Mouse (Mus musculus) CH12.LX (cell line): Measurements from ENCODE around the gene Lrrc28. TPM values are rescaled to one million over a fixed set of nuclear protein-coding genes. Genes with fewer than 3 reads are reported as not detected.

ENCODE experiments used
- DNase-seq: peaks from one replicate; pipeline ENCODE4 v3.0.0-alpha.2; 2013; ENCODE audit errors: extremely low read depth
- H3K27ac ChIP-seq: 2 replicates; pipeline ENCODE4 v1.5.1; 2012; ENCODE audit warnings: low read depth, mild to moderate bottlenecking, control low read depth, moderate library complexity; ENCODE audit not compliant: insufficient read depth
- H3K27me3 ChIP-seq: replicated peaks from 2 replicates; pipeline ENCODE3; 2012; ENCODE audit warnings: inconsistent platforms
- H3K36me3 ChIP-seq, 2 experiments: replicated peaks in 1 of 2; 2 replicates each; pipeline versions ENCODE3 to v1.6.1; 2012; ENCODE audit warnings: inconsistent platforms in 1 of 2, low read length in 1 of 2, mild to moderate bottlenecking in 1 of 2, mixed read lengths in 1 of 2, moderate library complexity in 1 of 2; ENCODE audit not compliant: control insufficient read depth in 1 of 2, insufficient read depth in 1 of 2
- H3K4me1 ChIP-seq, 2 experiments: 2 replicates each; pipeline ENCODE4 v1.6.1; 2012; ENCODE audit warnings: inconsistent platforms in 1 of 2, moderate library complexity in 1 of 2; ENCODE audit not compliant: insufficient read depth in 2 of 2, control insufficient read depth in 1 of 2
- H3K4me2 ChIP-seq: 2 replicates; pipeline ENCODE4 v1.6.1; 2012; ENCODE audit warnings: low read depth, mild to moderate bottlenecking, control low read depth; ENCODE audit not compliant: poor library complexity, insufficient read depth, severe bottlenecking
- H3K4me3 ChIP-seq, 3 experiments: fragments of 150-350 bp in 1 of 3; sonication (generic) in 1 of 3; replicated peaks in 1 of 3; 2 replicates each; pipeline versions ENCODE3 to v1.5.1; 2011 to 2012; ENCODE audit warnings: low read depth in 2 of 3, low read length in 2 of 3, mild to moderate bottlenecking in 2 of 3, moderate library complexity in 2 of 3, control low read depth in 1 of 3, improper control_type of control experiment in 1 of 3, inconsistent platforms in 1 of 3, mixed read lengths in 1 of 3; ENCODE audit not compliant: poor library complexity in 1 of 3
- H3K79me2 ChIP-seq: replicated peaks from 2 replicates; pipeline ENCODE4 v1.6.1; 2012; ENCODE audit warnings: mild to moderate bottlenecking, moderate library complexity; ENCODE audit not compliant: control insufficient read depth, poor library complexity, insufficient read depth, severe bottlenecking; ENCODE audit errors: extremely low read depth
- H3K9ac ChIP-seq: 2 replicates; pipeline ENCODE4 v1.6.1; 2012; ENCODE audit warnings: low read depth, mild to moderate bottlenecking, control low read depth, moderate library complexity; ENCODE audit not compliant: insufficient read depth
- H3K9me3 ChIP-seq: replicated peaks from 2 replicates; pipeline ENCODE3; 2012; ENCODE audit warnings: low read length, inconsistent platforms, mixed read lengths
- CHD2 ChIP-seq: IDR thresholded peaks from 2 replicates; pipeline ENCODE4 v1.6.1; 2011; ENCODE audit warnings: low read length, improper control_type of control experiment
- E2F4 ChIP-seq: IDR thresholded peaks from 2 replicates; pipeline ENCODE4 v1.6.1; 2011; ENCODE audit warnings: low read depth, low read length, improper control_type of control experiment; ENCODE audit not compliant: insufficient replicate concordance
- ELF1 ChIP-seq: IDR thresholded peaks from 2 replicates; pipeline ENCODE4 v1.6.1; 2014; ENCODE audit warnings: low read depth, mild to moderate bottlenecking, inconsistent platforms, low read length, improper control_type of control experiment
- ETS1 ChIP-seq: conservative IDR thresholded peaks from 2 replicates; pipeline ENCODE4 v1.6.1; 2012; ENCODE audit warnings: low read depth, mild to moderate bottlenecking, inconsistent platforms, low read length, improper control_type of control experiment, moderate library complexity
- HCFC1 ChIP-seq: IDR thresholded peaks from 2 replicates; pipeline ENCODE4 v1.6.1; 2012; ENCODE audit warnings: low read depth, mild to moderate bottlenecking, inconsistent platforms, low read length, improper control_type of control experiment
- JUN ChIP-seq: IDR thresholded peaks from 2 replicates; pipeline ENCODE4 v1.6.1; 2011; ENCODE audit warnings: low read depth, mild to moderate bottlenecking, low read length, improper control_type of control experiment, moderate library complexity; ENCODE audit not compliant: insufficient read depth
- JUND ChIP-seq: conservative IDR thresholded peaks from 2 replicates; pipeline ENCODE4 v1.6.1; 2011; ENCODE audit warnings: low read depth, low read length, improper control_type of control experiment
- MAFK ChIP-seq: IDR thresholded peaks from 2 replicates; pipeline ENCODE4 v1.6.1; 2011; ENCODE audit warnings: low read length, improper control_type of control experiment; ENCODE audit not compliant: insufficient replicate concordance
- MAX ChIP-seq: IDR thresholded peaks from 2 replicates; pipeline ENCODE4 v1.6.1; 2011; ENCODE audit warnings: low read length, improper control_type of control experiment
- MXI1 ChIP-seq: IDR thresholded peaks from 2 replicates; pipeline ENCODE4 v1.6.1; 2011; ENCODE audit warnings: mild to moderate bottlenecking, low read depth, low read length, improper control_type of control experiment
- MYC ChIP-seq: IDR thresholded peaks from 2 replicates; pipeline ENCODE4 v1.6.1; 2011; ENCODE audit warnings: low read depth, mild to moderate bottlenecking, improper control_type of control experiment, low read length
- NELFE ChIP-seq: IDR thresholded peaks from 2 replicates; pipeline ENCODE4 v1.6.1; 2011; ENCODE audit warnings: low read depth, low read length, improper control_type of control experiment
- POLR2A ChIP-seq: IDR thresholded peaks from 2 replicates; pipeline ENCODE4 v1.6.1; 2011; ENCODE audit warnings: low read depth, mild to moderate bottlenecking, improper control_type of control experiment, low read length
- POLR2AphosphoS2 ChIP-seq: IDR thresholded peaks from 2 replicates; pipeline ENCODE4 v1.6.1; 2011; ENCODE audit warnings: low read depth, low read length, improper control_type of control experiment
- TBP ChIP-seq: conservative IDR thresholded peaks from 2 replicates; pipeline ENCODE4 v1.6.1; 2011; ENCODE audit warnings: low read depth, low read length, improper control_type of control experiment
- UBTF ChIP-seq: IDR thresholded peaks from 2 replicates; pipeline ENCODE4 v1.6.1; 2012; ENCODE audit warnings: low read depth, mild to moderate bottlenecking, inconsistent platforms, low read length, improper control_type of control experiment, moderate library complexity
- USF2 ChIP-seq: conservative IDR thresholded peaks from 2 replicates; pipeline ENCODE4 v1.6.1; 2011; ENCODE audit warnings: low read depth, low read length, improper control_type of control experiment
- ZMIZ1 ChIP-seq: IDR thresholded peaks from 2 replicates; pipeline ENCODE4 v1.6.1; 2012; ENCODE audit warnings: low read depth, mild to moderate bottlenecking, inconsistent platforms, low read length, improper control_type of control experiment
- ZNF384 ChIP-seq: IDR thresholded peaks from 2 replicates; pipeline ENCODE4 v1.6.1; 2012; ENCODE audit warnings: low read depth, low read length, improper control_type of control experiment, inconsistent platforms
- dilution Hi-C: fragments of 300-500 bp; cut with MboI; formaldehyde crosslinking; loops from 2 replicates; pipeline ENCODE4 v1.14.3; 2020; ENCODE audit warnings: low sequenced_read_pairs; ENCODE audit not compliant: extremely low pct_unique_long_range_greater_than_20kb, extremely low pct_ligation_motif_present
- in situ Hi-C: fragments of 300-500 bp; cut with MboI; formaldehyde crosslinking; loops from 3 replicates; pipeline ENCODE4 v1.14.3; 2019; ENCODE audit warnings: low sequenced_read_pairs, low pct_ligation_motif_present, low pct_unique_long_range_greater_than_20kb, mixed read lengths
- polyA plus RNA-seq: library from polyadenylated mRNA; unstranded; fragments of >175 nt; gene quantifications from 2 replicates; pipeline ENCODE4 v1.2.1, GENCODE M21; 2012; ENCODE audit warnings: low read depth; ENCODE audit not compliant: insufficient read length
- total RNA-seq, 2 experiments: library from RNA; depleted of rRNA; stranded (reverse); fragments of 300-350 nt in 1 of 2; fragments of >200 nt in 1 of 2; gene quantifications; 2 replicates each; pipeline ENCODE4 v1.2.3; 2012 to 2014

Gene Lrrc28
- total and polyA plus RNA-seq, 3 experiments = 41.6 to 63.5 (median 59.2) TPM

DNA sequence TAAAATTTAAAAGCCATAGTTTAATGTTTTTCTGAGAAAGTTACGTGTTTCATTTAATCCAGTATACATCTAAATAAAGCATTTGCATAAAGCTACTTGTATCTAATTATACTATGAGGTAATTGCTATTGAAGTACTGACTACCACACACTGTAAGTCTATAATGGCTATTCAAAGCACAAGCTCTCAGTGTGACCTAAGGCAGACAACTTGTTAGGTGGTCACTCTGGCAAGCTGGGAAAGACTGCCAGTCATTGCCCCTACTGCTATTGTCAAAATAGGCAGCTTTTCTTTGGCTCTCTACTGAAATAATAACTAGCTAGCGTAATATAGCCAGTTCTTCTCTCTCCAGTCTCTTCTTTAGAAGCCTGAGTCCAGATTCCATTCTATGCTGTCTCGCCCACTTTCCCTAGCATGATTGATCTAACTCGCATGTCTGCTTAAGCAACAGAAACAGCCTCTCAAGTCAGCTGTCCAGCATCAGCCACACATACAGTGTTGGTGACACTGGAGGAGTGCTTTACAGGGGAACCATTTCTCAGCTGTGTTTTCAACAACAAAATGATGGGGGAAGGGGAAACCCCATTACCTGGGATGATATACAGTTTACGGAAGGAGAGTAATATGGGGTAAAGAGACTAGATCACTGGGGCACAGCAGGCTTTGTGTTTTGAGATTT lies 37.3 kb downstream of the Lrrc28 start:
- peaks cover 2% of the 10 kb centered on the region; the same call in 1 of the 2 replicates for H3K79me2 ChIP-seq
- no peak overlapping the region for H3K4me2 ChIP-seq
- TF ChIP-seq E2F4 (no peak), POLR2A (no peak), HCFC1 (no peak), MAX (no peak), JUN (no peak), UBTF (no peak), MXI1 (no peak), ZMIZ1 (no peak), CHD2 (no peak), TBP (no peak), NELFE (no peak), ZNF384 (no peak), JUND (no peak), POLR2AphosphoS2 (no peak)
- no peak for DNase-seq
- dilution Hi-C loops (no loop called here), in situ Hi-C loops (no loop called here)
- H3K36me3 ChIP-seq = peaks cover 22 to 38% of the 10 kb centered on the region in 2 experiments
- no peaks in the 10 kb centered on the region for H3K9me3 ChIP-seq
- no peak overlapping the region; the same call in 1 of the 2 replicates for H3K27ac ChIP-seq
- no peak overlapping the region for H3K9ac ChIP-seq
- H3K27me3 ChIP-seq = no peaks in the 10 kb centered on the region
- H3K4me3 ChIP-seq = no peak overlapping the region
- peaks cover 17 to 56% of the 10 kb centered on the region in 2 experiments for H3K4me1 ChIP-seq

DNA sequence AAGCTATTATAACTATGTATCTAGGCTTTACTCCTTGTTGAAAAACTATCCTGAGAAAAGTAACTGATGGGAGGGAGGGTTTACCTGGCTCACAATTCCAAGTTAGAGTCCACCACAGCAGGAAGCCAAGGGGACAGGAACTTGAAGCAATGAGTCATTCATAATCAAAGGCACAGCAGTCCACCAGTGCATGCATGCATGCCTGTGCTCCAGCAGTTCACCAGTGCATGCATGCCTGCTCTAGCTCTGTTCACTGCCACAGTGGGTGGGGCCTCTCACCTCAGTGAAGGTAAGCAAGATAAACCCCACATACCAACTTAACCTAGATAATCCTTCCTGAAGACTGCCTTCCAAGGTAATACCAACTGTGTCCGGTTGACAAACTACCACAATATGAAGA lies 38.8 kb downstream of the Lrrc28 start:
- peaks cover 1% of the 10 kb centered on the region; the same call in 1 of the 2 replicates for H3K79me2 ChIP-seq
- in situ Hi-C loops (no loop called here), dilution Hi-C loops (no loop called here)
- H3K9ac ChIP-seq = no peak overlapping the region
- H3K27me3 ChIP-seq = no peaks in the 10 kb centered on the region
- no peak for DNase-seq
- no peak overlapping the region for H3K27ac ChIP-seq
- no peak overlapping the region for H3K4me2 ChIP-seq
- H3K4me1 ChIP-seq = peaks cover 17 to 40% of the 10 kb centered on the region in 2 experiments
- no peak for TF ChIP-seq JUN
- no peak for TF ChIP-seq MAFK
- no peak for TF ChIP-seq USF2
- no peak for TF ChIP-seq MYC
- no peak for TF ChIP-seq ELF1
- TF ChIP-seq ETS1 = no peak
- TF ChIP-seq, all 38 proteins: peak for 0
- no peak overlapping the region for H3K4me3 ChIP-seq
- H3K36me3 ChIP-seq = peaks cover 20 to 29% of the 10 kb centered on the region in 2 experiments
- H3K9me3 ChIP-seq = no peaks in the 10 kb centered on the region
